Mouse (Mus musculus) lung, embryonic 14.5 days (tissue): ENCODE data around the gene Mapk1ip1l. TPM values are rescaled to one million over a fixed set of nuclear protein-coding genes. Genes with fewer than 3 reads are reported as not detected.

ENCODE experiments used
- ATAC-seq: fragments of 200-750 bp; cut with Nextera tagmentation; 2 replicates; pipeline ENCODE4 v1.8.0; 2017; ENCODE audit warnings: mild to moderate bottlenecking, moderate TSS enrichment, moderate library complexity; ENCODE audit not compliant: insufficient read depth
- DNase-seq: peaks from one replicate; pipeline ENCODE4 v3.0.0-alpha.2; 2015
- H3K27ac ChIP-seq: fragments of 300-500 bp; sonication (generic); 2 replicates; pipeline ENCODE4 v1.5.1; 2014; ENCODE audit warnings: low read depth, mild to moderate bottlenecking, moderate library complexity
- H3K27me3 ChIP-seq: fragments of 300-500 bp; sonication (generic); 2 replicates; pipeline ENCODE4 v1.6.1; 2014; ENCODE audit warnings: low read length, control low read depth; ENCODE audit not compliant: insufficient read depth
- H3K36me3 ChIP-seq: fragments of 300-500 bp; sonication (generic); 2 replicates; pipeline ENCODE4 v1.6.1; 2014; ENCODE audit warnings: control low read depth; ENCODE audit not compliant: insufficient read depth
- H3K4me1 ChIP-seq: fragments of 300-500 bp; sonication (generic); 2 replicates; pipeline ENCODE4 v1.6.1; 2014; ENCODE audit warnings: antibody characterized with exemption, control low read depth; ENCODE audit not compliant: insufficient read depth
- H3K4me2 ChIP-seq: fragments of 300-500 bp; sonication (generic); 2 replicates; pipeline ENCODE4 v1.6.1; 2014; ENCODE audit warnings: mild to moderate bottlenecking
- H3K4me3 ChIP-seq: fragments of 300-500 bp; sonication (generic); 2 replicates; pipeline ENCODE4 v1.5.1; 2014; ENCODE audit warnings: low read depth, low read length
- H3K9ac ChIP-seq: fragments of 300-500 bp; sonication (generic); 2 replicates; pipeline ENCODE4 v1.6.1; 2014
- H3K9me3 ChIP-seq: fragments of 300-500 bp; sonication (generic); 2 replicates; pipeline ENCODE4 v1.6.1; 2016; ENCODE audit warnings: low read depth, low read length, control low read depth
- CTCF ChIP-seq: IDR thresholded peaks from 2 replicates; pipeline ENCODE4 v1.5.1; 2016; ENCODE audit warnings: antibody characterized with exemption, low read depth
- WGBS: fragments of 180-500 bp; shearing (Covaris S2); extraction: QIAGEN DNeasy Blood & Tissue Kit; methylation state at CpG from one replicate; pipeline ENCODE4 v1.1.7; 2014; 5-methylcytosine and 5-hydroxymethylcytosine counted together
- polyA plus RNA-seq: library from polyadenylated mRNA; unstranded; fragments of >200 nt; fragmentation: Nextera tagmentation; extraction: Ambion mirVana; gene quantifications from 2 replicates; pipeline ENCODE4 v1.2.1, GENCODE M21; 2014

The Mapk1ip1l gene
- polyA plus RNA-seq, 1 experiment from 2014 or later: 101 TPM

GRCm38 (mm10) chr14:47369741-47370140 lies 71.7 kb downstream of the Mapk1ip1l start:
- Histone ChIP-seq H3K4me2 (no peak overlapping the region), H3K4me1 (peaks cover 8% of the 10 kb centered on the region; the same call in 1 of the 2 replicates), H3K9ac (no peak overlapping the region), H3K4me3 (no peak overlapping the region), H3K27me3 (peaks cover 21% of the 10 kb centered on the region), H3K9me3 (no peaks in the 10 kb centered on the region), H3K36me3 (no peaks in the 10 kb centered on the region), H3K27ac (no peak overlapping the region)
- ATAC-seq (no peak), DNase-seq (no peak)
- 87% methylated on average over 5 of the region's 5 CpGs for WGBS
- no peak for TF ChIP-seq CTCF

GRCm38 (mm10) chr14:47370790-47371189 lies 72.7 kb downstream of the Mapk1ip1l start:
- H3K9me3 ChIP-seq: no peaks in the 10 kb centered on the region
- H3K9ac ChIP-seq: no peak overlapping the region
- no peak overlapping the region for H3K27ac ChIP-seq
- DNase-seq: no peak
- no peak for ATAC-seq
- 79% methylated on average over 3 of the region's 3 CpGs for WGBS
- TF ChIP-seq CTCF: no peak
- H3K4me3 ChIP-seq: no peak overlapping the region
- 0 out of 2 replicates have a peak, but pooled peaks cover 4% of the 10 kb centered on the region for H3K4me1 ChIP-seq
- H3K4me2 ChIP-seq: no peak overlapping the region
- no peaks in the 10 kb centered on the region for H3K36me3 ChIP-seq
- H3K27me3 ChIP-seq: peaks cover 21% of the 10 kb centered on the region

GRCm38 (mm10) chr14:47371689-47372088 lies 73.6 kb downstream of the Mapk1ip1l start:
- WGBS: 53% methylated on average over 6 of the region's 6 CpGs
- Histone ChIP-seq H3K9ac (no peak overlapping the region), H3K9me3 (no peaks in the 10 kb centered on the region), H3K36me3 (no peaks in the 10 kb centered on the region), H3K4me3 (no peak overlapping the region), H3K4me2 (no peak overlapping the region), H3K4me1 (0 out of 2 replicates have a peak, but pooled peaks cover 4% of the 10 kb centered on the region), H3K27me3 (peaks cover 21% of the 10 kb centered on the region), H3K27ac (no peak overlapping the region)
- TF ChIP-seq CTCF: no peak
- peak; percentile 37 for DNase-seq
- ATAC-seq: no peak

Other genes starting within 250 kb of the Mapk1ip1l start
- gene Gch1, start 108.9 kb upstream of the Mapk1ip1l start, polyA plus RNA-seq: 3.5 and 4.1 TPM in 2 replicates
- gene Wdhd1, start 21.4 kb upstream of the Mapk1ip1l start, polyA plus RNA-seq: 44.2 and 46.8 TPM in 2 replicates
- 4.1 and 4.3 TPM in 2 replicates for gene Socs4, start 21.3 kb upstream of the Mapk1ip1l start, polyA plus RNA-seq
- 8.1 and 13.6 TPM in 2 replicates for gene Lgals3, start 69.5 kb downstream of the Mapk1ip1l start, polyA plus RNA-seq
- 56.0 and 58.6 TPM in 2 replicates for gene Dlgap5, start 120.1 kb downstream of the Mapk1ip1l start, polyA plus RNA-seq
- gene Fbxo34, start 152.2 kb downstream of the Mapk1ip1l start, polyA plus RNA-seq: 19.5 and 23.5 TPM in 2 replicates